Mouse (Mus musculus) MEL (cell line): ENCODE results near the gene Polrmt. TPM values are rescaled to one million over a fixed set of nuclear protein-coding genes. Genes with fewer than 3 reads are reported as not detected.
"Not testable (repeated sequence)": the region's sequence is repeated elsewhere in the genome, so short reads cannot be mapped to it uniquely, and the experiment has no call there.

Experiments
- DNase-seq: peaks from one replicate; pipeline ENCODE4 v3.0.0; 2011; ENCODE audit warnings: low read depth, low spot score
- H3K27ac ChIP-seq: 2 replicates; pipeline ENCODE4 v1.5.1; 2012; ENCODE audit warnings: low read depth, mild to moderate bottlenecking, control low read depth, low read length, moderate library complexity; ENCODE audit not compliant: control insufficient read depth
- H3K27me3 ChIP-seq, 2 experiments: fragments of 150-350 bp in 1 of 2; sonication (generic) in 1 of 2; 2 replicates each; pipeline ENCODE4 v1.6.1; 2012; ENCODE audit warnings: low read length in 2 of 2, mild to moderate bottlenecking in 2 of 2, improper control_type of control experiment in 1 of 2, moderate library complexity in 1 of 2; ENCODE audit not compliant: insufficient read depth in 2 of 2, control insufficient read depth in 1 of 2
- H3K36me3 ChIP-seq, 2 experiments: 2 replicates each; pipeline ENCODE4 v1.6.1; 2012 to 2014; ENCODE audit warnings: low read length in 2 of 2, improper control_type of control experiment in 1 of 2, inconsistent platforms in 1 of 2, mild to moderate bottlenecking in 1 of 2; ENCODE audit not compliant: insufficient read depth in 2 of 2, control insufficient read depth in 1 of 2
- H3K4me1 ChIP-seq, 2 experiments: fragments of 150-350 bp in 1 of 2; sonication (generic) in 1 of 2; 2 replicates each; pipeline ENCODE4 v1.6.1; 2012; ENCODE audit warnings: low read length in 2 of 2, improper control_type of control experiment in 1 of 2, mild to moderate bottlenecking in 1 of 2; ENCODE audit not compliant: insufficient read depth in 2 of 2, control insufficient read depth in 1 of 2
- H3K4me3 ChIP-seq, 2 experiments: fragments of 150-350 bp in 1 of 2; sonication (generic) in 1 of 2; 2 replicates each; pipeline ENCODE4 v1.5.1; 2012; ENCODE audit warnings: low read depth in 2 of 2, low read length in 2 of 2, mild to moderate bottlenecking in 2 of 2, moderate library complexity in 2 of 2, control low read depth in 1 of 2, improper control_type of control experiment in 1 of 2; ENCODE audit not compliant: control insufficient read depth in 1 of 2, insufficient read depth in 1 of 2
- H3K79me2 ChIP-seq: 2 replicates; pipeline ENCODE4 v1.6.1; 2012; ENCODE audit warnings: mild to moderate bottlenecking, low read length, moderate library complexity; ENCODE audit not compliant: control insufficient read depth, poor library complexity, insufficient read depth
- H3K9ac ChIP-seq: 2 replicates; pipeline ENCODE4 v1.6.1; 2012; ENCODE audit warnings: low read depth, mild to moderate bottlenecking, control low read depth, low read length, moderate library complexity; ENCODE audit not compliant: control insufficient read depth, poor library complexity, severe bottlenecking
- H3K9me3 ChIP-seq: fragments of 150-350 bp; sonication (generic); replicated peaks from 2 replicates; pipeline ENCODE4 v1.6.1; 2012; ENCODE audit warnings: mild to moderate bottlenecking, low read length, improper control_type of control experiment, moderate library complexity; ENCODE audit not compliant: insufficient read depth
- BHLHE40 ChIP-seq: IDR thresholded peaks from 2 replicates; pipeline ENCODE4 v1.6.1; 2012; ENCODE audit warnings: low read depth, mild to moderate bottlenecking, inconsistent platforms, low read length, improper control_type of control experiment, borderline replicate concordance
- E2F4 ChIP-seq: IDR thresholded peaks from 2 replicates; pipeline ENCODE4 v1.6.1; 2011; ENCODE audit warnings: low read depth, low read length, improper control_type of control experiment, borderline replicate concordance
- ETS1 ChIP-seq: IDR thresholded peaks from 2 replicates; pipeline ENCODE4 v1.6.1; 2012; ENCODE audit warnings: low read depth, mild to moderate bottlenecking, inconsistent platforms, low read length, improper control_type of control experiment, moderate library complexity
- HCFC1 ChIP-seq: IDR thresholded peaks from 2 replicates; pipeline ENCODE4 v1.6.1; 2012; ENCODE audit warnings: low read depth, mild to moderate bottlenecking, inconsistent platforms, low read length, improper control_type of control experiment, moderate library complexity
- KAT2A ChIP-seq: conservative IDR thresholded peaks from 2 replicates; pipeline ENCODE4 v1.6.1; 2012; ENCODE audit warnings: low read depth, low read length, improper control_type of control experiment, inconsistent platforms
- MAX ChIP-seq: IDR thresholded peaks from 2 replicates; pipeline ENCODE4 v1.6.1; 2011; ENCODE audit warnings: low read length, improper control_type of control experiment
- MAZ ChIP-seq: IDR thresholded peaks from 2 replicates; pipeline ENCODE4 v1.6.1; 2012; ENCODE audit warnings: low read depth, mild to moderate bottlenecking, inconsistent platforms, low read length, improper control_type of control experiment
- MXI1 ChIP-seq: IDR thresholded peaks from 2 replicates; pipeline ENCODE4 v1.6.1; 2011; ENCODE audit warnings: mild to moderate bottlenecking, low read depth, low read length, improper control_type of control experiment
- POLR2AphosphoS2 ChIP-seq: IDR thresholded peaks from 2 replicates; pipeline ENCODE4 v1.6.1; 2011; ENCODE audit warnings: low read length, improper control_type of control experiment
- POLR2AphosphoS5 ChIP-seq: IDR thresholded peaks from 2 replicates; pipeline ENCODE4 v1.6.1; 2012; ENCODE audit warnings: low read depth, borderline replicate concordance, mild to moderate bottlenecking, inconsistent platforms, low read length, moderate library complexity, mixed read lengths
- RCOR1 ChIP-seq: IDR thresholded peaks from 2 replicates; pipeline ENCODE4 v1.6.1; 2012; ENCODE audit warnings: low read depth, mild to moderate bottlenecking, inconsistent platforms, low read length, improper control_type of control experiment
- SIN3A ChIP-seq: IDR thresholded peaks from 2 replicates; pipeline ENCODE4 v1.6.1; 2012; ENCODE audit warnings: low read length, improper control_type of control experiment, inconsistent platforms
- SMC3 ChIP-seq: IDR thresholded peaks from 2 replicates; pipeline ENCODE4 v1.6.1; 2011; ENCODE audit warnings: low read depth, low read length, improper control_type of control experiment
- UBTF ChIP-seq: IDR thresholded peaks from 2 replicates; pipeline ENCODE4 v1.6.1; 2012; ENCODE audit warnings: low read depth, mild to moderate bottlenecking, inconsistent platforms, low read length, improper control_type of control experiment, moderate library complexity, borderline replicate concordance; ENCODE audit not compliant: insufficient read depth
- USF1 ChIP-seq: IDR thresholded peaks from 2 replicates; pipeline ENCODE4 v1.6.1; 2014; ENCODE audit warnings: low read depth, mild to moderate bottlenecking, inconsistent platforms, low read length, improper control_type of control experiment, moderate library complexity
- ZKSCAN1 ChIP-seq: IDR thresholded peaks from 2 replicates; pipeline ENCODE4 v1.6.1; 2012; ENCODE audit warnings: low read depth, mild to moderate bottlenecking, inconsistent platforms, low read length, improper control_type of control experiment, moderate library complexity
- ZNF384 ChIP-seq: IDR thresholded peaks from 2 replicates; pipeline ENCODE4 v1.6.1; 2012; ENCODE audit warnings: low read depth, mild to moderate bottlenecking, inconsistent platforms, low read length, improper control_type of control experiment
- polyA plus RNA-seq, 2 experiments: library from polyadenylated mRNA; stranded (reverse) in 1 of 2; unstranded in 1 of 2; fragments of >175 nt in 1 of 2; fragments of >200 nt in 1 of 2; gene quantifications; 2 replicates each; pipeline versions ENCODE4 v1.2.1 to v1.2.4; 2012; ENCODE audit warnings: low replicate concordance in 2 of 2, low read depth in 1 of 2; ENCODE audit not compliant: insufficient read length in 2 of 2, insufficient read depth in 1 of 2, missing spikeins in 1 of 2
- total RNA-seq: library from RNA; depleted of rRNA; stranded (reverse); fragments of 300-350 nt; gene quantifications from 2 replicates; pipeline ENCODE4 v1.2.3, GENCODE M21; 2012

Gene Polrmt
- total and polyA plus RNA-seq, 3 experiments = 35.7 to 66.9 TPM; not detected in 1

- TF ChIP-seq MXI1 = peak; percentile 56; the same call in 1 of the 2 replicates
- TF ChIP-seq USF1 = 0 out of 2 replicates have a peak, but pooled peaks have one; percentile 24
- peak; percentile 33; the same call in 1 of the 2 replicates for TF ChIP-seq SIN3A
- Histone ChIP-seq H3K79me2 (peaks cover 36% of the 10 kb centered on the region), H3K36me3 (peaks cover 0 to 14% of the 10 kb centered on the region in 2 experiments; a peak in 2 of 4 replicates), H3K4me1 (peaks cover 9 to 16% of the 10 kb centered on the region in 2 experiments; a peak in 3 of 4 replicates)
- not testable (repeated sequence) for H3K9ac ChIP-seq, H3K4me3 ChIP-seq, H3K9me3 ChIP-seq, H3K27me3 ChIP-seq, H3K27ac ChIP-seq
- peak; percentile 57 for DNase-seq
Observed at GRCm38 (mm10) chr10:79702970-79703369, 43.4 kb downstream of the Polrmt start.

GRCm38 (mm10) chr10:79701443-79702129 is 44.8 kb downstream of the Polrmt start:
- TF ChIP-seq E2F4 (no peak), SMC3 (no peak), POLR2AphosphoS5 (no peak), KAT2A (no peak), ZNF384 (no peak), ETS1 (no peak), MAX (no peak), BHLHE40 (no peak), UBTF (no peak), HCFC1 (no peak), MXI1 (no peak), POLR2AphosphoS2 (no peak), ZKSCAN1 (no peak), MAZ (no peak), RCOR1 (no peak)
- Histone ChIP-seq H3K4me3 (no peak overlapping the region), H3K27me3 (no peaks in the 10 kb centered on the region), H3K4me1 (peaks cover 7 to 13% of the 10 kb centered on the region in 2 experiments; a peak in 3 of 4 replicates), H3K27ac (no peak overlapping the region), H3K79me2 (peaks cover 23% of the 10 kb centered on the region), H3K36me3 (peaks cover 0 to 11% of the 10 kb centered on the region in 2 experiments; a peak in 2 of 4 replicates), H3K9ac (no peak overlapping the region), H3K9me3 (no peaks in the 10 kb centered on the region)
- DNase-seq = no peak
